Mouse (Mus musculus): ENCODE measurements at regions not wholly inside any gene's neighbourhood (a gene's known extent, or its start where the extent isn't known, plus 50 kb on each side); places are given as distances from the start of the nearest gene placed in this dataset.

DNA sequence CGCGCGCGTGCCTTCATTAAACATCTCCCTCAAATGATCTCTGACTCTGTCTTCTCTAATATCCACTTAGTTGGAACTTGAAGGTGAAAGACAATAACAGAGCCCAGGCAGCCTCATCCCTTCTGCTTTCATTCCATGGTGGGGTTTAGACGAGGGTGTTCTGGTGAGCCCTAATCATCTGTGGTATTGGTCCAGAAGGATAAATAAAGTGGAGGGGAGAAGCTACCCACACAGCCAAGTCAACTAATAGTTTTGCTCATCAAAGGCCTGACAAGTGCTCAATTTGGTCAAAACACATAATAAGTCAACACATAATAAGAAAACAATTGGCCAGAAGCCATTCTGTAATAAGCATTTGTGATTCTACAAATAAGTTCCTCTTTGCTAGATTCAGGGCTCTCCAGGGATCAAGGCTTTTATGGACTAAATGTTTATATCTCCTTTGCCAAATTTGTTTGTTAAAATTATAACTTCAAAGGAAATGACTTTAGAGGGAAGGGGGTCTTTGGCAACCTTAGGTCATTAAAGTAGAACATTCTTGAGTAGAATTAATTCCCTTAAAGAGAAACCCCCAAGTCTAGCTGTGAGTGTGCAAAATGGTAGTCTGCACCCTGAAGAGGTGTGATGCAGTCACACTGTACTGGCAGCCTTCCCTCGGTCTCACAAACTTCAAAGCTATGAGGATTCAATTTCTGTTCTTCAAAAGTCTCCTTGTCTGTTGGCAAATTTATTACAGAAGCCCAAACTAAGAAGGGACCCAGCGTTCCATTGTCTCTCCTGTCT, 186.5 kb downstream of the Sec23a start:
- no peak overlapping the region for H3K9ac ChIP-seq (replicated peaks; ENCODE audit: low read depth)
- no peak for TF ChIP-seq EP300 (IDR thresholded peaks at IDR 0.05)
- TF ChIP-seq CTCF (IDR thresholded peaks at IDR 0.05), result no peak
- H3K4me3 ChIP-seq (ENCODE audit: low read depth, low read length), result no peak overlapping the region
- WGBS, result 75% methylated on average over 7 of the region's 7 CpGs
- no peaks in the 10 kb centered on the region for H3K36me3 ChIP-seq (ENCODE audit: insufficient read depth, low read length)
- H3K4me2 ChIP-seq (replicated peaks; ENCODE audit: low read depth, low read length), result no peak overlapping the region
- ATAC-seq, result no peak
- no peak for DNase-seq (ENCODE audit: low spot score)
- no peaks in the 10 kb centered on the region for H3K4me1 ChIP-seq (ENCODE audit: insufficient read depth, low read depth, low read length)
- H3K27ac ChIP-seq (ENCODE audit: low read length), result no peak overlapping the region
- no peaks in the 10 kb centered on the region for H3K9me3 ChIP-seq (ENCODE audit: low read length)
- no peaks in the 10 kb centered on the region for H3K27me3 ChIP-seq (replicated peaks; ENCODE audit: insufficient read depth, low read length)

DNA sequence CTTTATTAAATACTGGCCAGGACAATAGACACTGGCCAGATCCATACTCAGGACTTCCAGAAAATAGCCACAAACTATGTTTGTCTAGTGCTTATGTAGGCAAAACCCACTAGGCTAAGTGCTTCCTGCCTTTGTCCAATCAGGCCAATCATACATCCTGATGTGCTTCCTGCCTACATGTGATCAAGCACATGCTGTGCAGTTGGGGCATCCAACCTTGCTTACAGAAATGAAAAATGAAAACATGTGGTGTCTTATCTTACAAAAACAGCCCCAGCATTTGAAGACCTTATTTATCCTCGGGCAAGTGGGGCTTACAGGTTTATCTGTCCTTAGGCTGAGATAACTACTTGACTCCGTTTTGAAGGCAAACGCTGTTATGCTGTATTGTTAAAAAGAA, 188.8 kb downstream of the Sec23a start:
- no peaks in the 10 kb centered on the region for H3K36me3 ChIP-seq (ENCODE audit: insufficient read depth, low read length)
- DNase-seq (ENCODE audit: low spot score) (no peak), ATAC-seq (peak; percentile 43)
- H3K4me3 ChIP-seq (ENCODE audit: low read depth, low read length), result no peak overlapping the region
- no peaks in the 10 kb centered on the region for H3K4me1 ChIP-seq (ENCODE audit: insufficient read depth, low read depth, low read length)
- TF ChIP-seq EP300 (IDR thresholded peaks at IDR 0.05) (no peak), CTCF (IDR thresholded peaks at IDR 0.05) (no peak)
- H3K27me3 ChIP-seq (replicated peaks; ENCODE audit: insufficient read depth, low read length), result no peaks in the 10 kb centered on the region
- H3K4me2 ChIP-seq (replicated peaks; ENCODE audit: low read depth, low read length), result no peak overlapping the region
- no peak overlapping the region for H3K9ac ChIP-seq (replicated peaks; ENCODE audit: low read depth)
- 52% methylated on average over 3 of the region's 3 CpGs for WGBS
- H3K9me3 ChIP-seq (ENCODE audit: low read length), result no peaks in the 10 kb centered on the region
- no peak overlapping the region for H3K27ac ChIP-seq (ENCODE audit: low read length)

DNA sequence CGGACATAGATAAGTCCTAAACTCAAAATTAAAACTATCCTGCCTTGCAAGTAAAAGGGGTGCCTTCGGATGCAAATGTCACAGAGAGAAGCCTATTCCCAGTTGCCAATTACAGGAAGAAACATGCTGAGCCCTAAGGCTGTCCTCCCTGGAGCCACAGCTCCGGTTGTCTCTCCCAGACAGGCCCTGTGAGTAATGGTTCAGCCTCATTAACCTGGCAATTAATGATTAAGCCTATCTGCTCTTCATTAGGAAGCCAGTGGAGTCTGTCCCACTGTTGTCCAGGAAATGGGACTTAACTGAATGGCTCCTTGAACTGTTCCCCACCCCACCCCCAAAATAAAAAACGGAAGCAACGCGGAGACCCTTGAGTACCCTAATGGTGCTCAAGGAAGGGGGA, 207.7 kb downstream of the Sec23a start:
- no peak overlapping the region for H3K9ac ChIP-seq (replicated peaks; ENCODE audit: low read depth)
- no peaks in the 10 kb centered on the region for H3K4me1 ChIP-seq (ENCODE audit: insufficient read depth, low read depth, low read length)
- no peaks in the 10 kb centered on the region for H3K9me3 ChIP-seq (ENCODE audit: low read length)
- WGBS, result 64% methylated on average over 6 of the region's 6 CpGs
- no peak for TF ChIP-seq EP300 (IDR thresholded peaks at IDR 0.05)
- TF ChIP-seq CTCF (IDR thresholded peaks at IDR 0.05), result no peak
- no peak overlapping the region for H3K4me3 ChIP-seq (ENCODE audit: low read depth, low read length)
- no peaks in the 10 kb centered on the region for H3K36me3 ChIP-seq (ENCODE audit: insufficient read depth, low read length)
- ATAC-seq (no peak), DNase-seq (ENCODE audit: low spot score) (no peak)
- H3K4me2 ChIP-seq (replicated peaks; ENCODE audit: low read depth, low read length), result no peak overlapping the region
- H3K27me3 ChIP-seq (replicated peaks; ENCODE audit: insufficient read depth, low read length), result no peaks in the 10 kb centered on the region
- H3K27ac ChIP-seq (ENCODE audit: low read length), result no peak overlapping the region

DNA sequence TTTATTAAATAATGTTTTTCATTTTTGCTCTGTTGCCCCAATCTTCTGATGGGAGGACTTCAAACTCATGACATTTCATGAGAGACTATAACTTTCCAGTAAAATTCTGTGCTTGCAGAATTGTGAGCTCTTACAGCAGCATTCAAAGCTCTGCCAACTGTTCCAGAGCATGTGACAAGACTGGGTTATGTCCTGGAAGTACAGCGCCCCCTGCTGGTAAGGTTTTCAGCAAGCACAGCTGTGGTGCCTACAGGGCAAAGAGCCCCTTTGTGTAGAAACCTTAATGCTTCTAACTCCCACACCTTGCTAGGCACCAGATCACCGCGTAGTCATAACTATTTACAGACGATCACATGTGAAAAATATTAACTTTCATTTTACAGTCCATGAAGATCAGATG, 209.4 kb downstream of the Sec23a start:
- H3K9me3 ChIP-seq (ENCODE audit: low read length), result no peaks in the 10 kb centered on the region
- peak; percentile 58 for ATAC-seq
- H3K4me2 ChIP-seq (replicated peaks; ENCODE audit: low read depth, low read length), result no peak overlapping the region
- no peak overlapping the region for H3K9ac ChIP-seq (replicated peaks; ENCODE audit: low read depth)
- H3K4me1 ChIP-seq (ENCODE audit: insufficient read depth, low read depth, low read length), result no peaks in the 10 kb centered on the region
- H3K36me3 ChIP-seq (ENCODE audit: insufficient read depth, low read length), result no peaks in the 10 kb centered on the region
- peak; percentile 76 for DNase-seq (ENCODE audit: low spot score)
- WGBS, result 38% methylated on average over 4 of the region's 4 CpGs
- TF ChIP-seq CTCF (IDR thresholded peaks at IDR 0.05) (peak; percentile 89), EP300 (IDR thresholded peaks at IDR 0.05) (no peak)
- no peak overlapping the region for H3K4me3 ChIP-seq (ENCODE audit: low read depth, low read length)
- no peaks in the 10 kb centered on the region for H3K27me3 ChIP-seq (replicated peaks; ENCODE audit: insufficient read depth, low read length)
- no peak overlapping the region for H3K27ac ChIP-seq (ENCODE audit: low read length)

Data from lung, postnatal 0 days (tissue).